Mouse (Mus musculus): ENCODE data around the gene Hoxa7. TPM values are rescaled to one million over a fixed set of nuclear protein-coding genes. Genes with fewer than 3 reads are reported as not detected.
A peak's percentile ranks its signal among the peaks of the same experiment; 100 is the strongest.

The Hoxa7 gene
- total and polyA plus RNA-seq, 2 experiments from 2014 or later: 1.3 to 2.9 TPM

GRCm38 (mm10) chr6:52175864-52176263 lies 45.8 kb downstream of the Hoxa7 start:
- ATAC-seq (peak; percentile 42; the same call in 1 of the 2 replicates), DNase-seq (ENCODE audit: low spot score) (peak; percentile 73)
- Histone ChIP-seq H3K4me2 (ENCODE audit: low read depth, low read length) (peak overlapping the region; percentile 58), H3K9me3 (ENCODE audit: low read length) (no peaks in the 10 kb centered on the region), H3K9ac (replicated peaks; ENCODE audit: low read length) (peak overlapping the region; percentile 60), H3K27ac (peak overlapping the region; percentile 92), H3K27me3 (ENCODE audit: insufficient read depth, low read length) (peaks cover 63% of the 10 kb centered on the region), H3K4me1 (ENCODE audit: insufficient read depth, low read length) (no peaks in the 10 kb centered on the region), H3K36me3 (ENCODE audit: insufficient read depth, low read length) (no peaks in the 10 kb centered on the region), H3K4me3 (ENCODE audit: low read length) (peak overlapping the region; percentile 41)
- no peak for TF ChIP-seq CTCF (IDR thresholded peaks at IDR 0.05; ENCODE audit: low read depth)
- 0% methylated on average over 12 of the region's 35 CpGs for WGBS

- Histone ChIP-seq H3K4me2 (ENCODE audit: low read depth, low read length) (peak overlapping the region; percentile 58), H3K9ac (replicated peaks; ENCODE audit: low read length) (peak overlapping the region; percentile 60), H3K27me3 (ENCODE audit: insufficient read depth, low read length) (peaks cover 63% of the 10 kb centered on the region), H3K36me3 (ENCODE audit: insufficient read depth, low read length) (no peaks in the 10 kb centered on the region), H3K9me3 (ENCODE audit: low read length) (no peaks in the 10 kb centered on the region), H3K27ac (peak overlapping the region; percentile 92), H3K4me3 (ENCODE audit: low read length) (peak overlapping the region; percentile 41), H3K4me1 (ENCODE audit: insufficient read depth, low read length) (peaks cover 6% of the 10 kb centered on the region; the same call in 1 of the 2 replicates)
- no peak for TF ChIP-seq CTCF (IDR thresholded peaks at IDR 0.05; ENCODE audit: low read depth)
- DNase-seq (ENCODE audit: low spot score) (peak; percentile 49), ATAC-seq (peak; percentile 8; the same call in 1 of the 2 replicates)
- 1% methylated on average over 40 of the region's 41 CpGs for WGBS
Observed at GRCm38 (mm10) chr6:52174968-52175751, 46.5 kb downstream of the Hoxa7 start.

- peaks cover 56% of the 10 kb centered on the region for H3K27me3 ChIP-seq (ENCODE audit: insufficient read depth, low read length)
Observed at GRCm38 (mm10) chr6:52173648-52174047, 48.0 kb downstream of the Hoxa7 start.

GRCm38 (mm10) chr6:52172501-52172900 lies 49.2 kb downstream of the Hoxa7 start:
- no peak for TF ChIP-seq CTCF (IDR thresholded peaks at IDR 0.05; ENCODE audit: low read depth)
- peak overlapping the region; percentile 41 for H3K4me3 ChIP-seq (ENCODE audit: low read length)
- under 1% methylated on average over 35 of the region's 35 CpGs for WGBS
- H3K4me2 ChIP-seq (ENCODE audit: low read depth, low read length): peak overlapping the region; percentile 58
- H3K4me1 ChIP-seq (ENCODE audit: insufficient read depth, low read length): peaks cover 10% of the 10 kb centered on the region; the same call in 1 of the 2 replicates
- peak overlapping the region; percentile 82 for H3K27ac ChIP-seq
- peak; percentile 94 for DNase-seq (ENCODE audit: low spot score)
- H3K27me3 ChIP-seq (ENCODE audit: insufficient read depth, low read length): peaks cover 58% of the 10 kb centered on the region
- no peaks in the 10 kb centered on the region for H3K9me3 ChIP-seq (ENCODE audit: low read length)
- no peaks in the 10 kb centered on the region for H3K36me3 ChIP-seq (ENCODE audit: insufficient read depth, low read length)
- peak overlapping the region; percentile 33; the same call in 1 of the 2 replicates for H3K9ac ChIP-seq (replicated peaks; ENCODE audit: low read length)
- ATAC-seq: peak; percentile 93

More at GRCm38 (mm10) chr6:52173648-52174047, 48.0 kb downstream of the Hoxa7 start:
- WGBS: 6% methylated on average over 4 of the region's 4 CpGs
- H3K36me3 ChIP-seq (ENCODE audit: insufficient read depth, low read length): no peaks in the 10 kb centered on the region
- no peak overlapping the region for H3K27ac ChIP-seq
- no peak for TF ChIP-seq CTCF (IDR thresholded peaks at IDR 0.05; ENCODE audit: low read depth)
- H3K4me3 ChIP-seq (ENCODE audit: low read length): peak overlapping the region; percentile 41
- ATAC-seq (no peak), DNase-seq (ENCODE audit: low spot score) (no peak)
- H3K9me3 ChIP-seq (ENCODE audit: low read length): no peaks in the 10 kb centered on the region
- peaks cover 10% of the 10 kb centered on the region; the same call in 1 of the 2 replicates for H3K4me1 ChIP-seq (ENCODE audit: insufficient read depth, low read length)
- peak overlapping the region; percentile 58 for H3K4me2 ChIP-seq (ENCODE audit: low read depth, low read length)
- H3K9ac ChIP-seq (replicated peaks; ENCODE audit: low read length): no peak overlapping the region

GRCm38 (mm10) chr6:52171938-52172337 lies 49.7 kb downstream of the Hoxa7 start:
- peak overlapping the region; percentile 82 for H3K27ac ChIP-seq
- H3K4me3 ChIP-seq (ENCODE audit: low read length): peak overlapping the region; percentile 41
- no peak for ATAC-seq
- peak overlapping the region; percentile 33; the same call in 1 of the 2 replicates for H3K9ac ChIP-seq (replicated peaks; ENCODE audit: low read length)
- TF ChIP-seq CTCF (IDR thresholded peaks at IDR 0.05; ENCODE audit: low read depth): no peak
- H3K36me3 ChIP-seq (ENCODE audit: insufficient read depth, low read length): no peaks in the 10 kb centered on the region
- H3K9me3 ChIP-seq (ENCODE audit: low read length): no peaks in the 10 kb centered on the region
- H3K4me2 ChIP-seq (ENCODE audit: low read depth, low read length): peak overlapping the region; percentile 58
- 6% methylated on average over 7 of the region's 7 CpGs for WGBS
- H3K27me3 ChIP-seq (ENCODE audit: insufficient read depth, low read length): peaks cover 63% of the 10 kb centered on the region
- H3K4me1 ChIP-seq (ENCODE audit: insufficient read depth, low read length): peaks cover 10% of the 10 kb centered on the region; the same call in 1 of the 2 replicates
- no peak for DNase-seq (ENCODE audit: low spot score)

GRCm38 (mm10) chr6:52171331-52171730 lies 50.3 kb downstream of the Hoxa7 start:
- 0 out of 2 replicates have a peak overlapping the region, but pooled peaks have one; percentile 40 for H3K9ac ChIP-seq (replicated peaks; ENCODE audit: low read length)
- H3K36me3 ChIP-seq (ENCODE audit: insufficient read depth, low read length): no peaks in the 10 kb centered on the region
- peak overlapping the region; percentile 82 for H3K27ac ChIP-seq
- peaks cover 59% of the 10 kb centered on the region for H3K27me3 ChIP-seq (ENCODE audit: insufficient read depth, low read length)
- ATAC-seq: no peak
- TF ChIP-seq CTCF (IDR thresholded peaks at IDR 0.05; ENCODE audit: low read depth): no peak
- 5% methylated on average over 4 of the region's 4 CpGs for WGBS
- no peak overlapping the region for H3K4me3 ChIP-seq (ENCODE audit: low read length)
- peaks cover 10% of the 10 kb centered on the region; the same call in 1 of the 2 replicates for H3K4me1 ChIP-seq (ENCODE audit: insufficient read depth, low read length)
- 0 out of 2 replicates have a peak overlapping the region, but pooled peaks have one; percentile 93 for H3K4me2 ChIP-seq (ENCODE audit: low read depth, low read length)
- peak; percentile 36 for DNase-seq (ENCODE audit: low spot score)
- no peaks in the 10 kb centered on the region for H3K9me3 ChIP-seq (ENCODE audit: low read length)

Data from hindbrain, postnatal 0 days (tissue).